Comparison of ENCODE assay signal across 8 mouse cellular contexts in genomic region chr2:132240457-132240856, GRCm38 (mm10). TPM values are rescaled to one million over a fixed set of nuclear protein-coding genes. Genes with fewer than 3 reads are reported as not detected.
DNase-seq lines count a peak whose midpoint lies in the region; ATAC-seq and TF ChIP-seq lines count a peak whose summit lies in the region.
"Not testable (repeated sequence)": the region's sequence is repeated elsewhere in the genome, so short reads cannot be mapped to it uniquely, and the experiment has no call there.

No protein-coding gene starts in this region.

- DNase-seq in MN1 (ENCODE audit: low spot score): peak; percentile 46
- peak; percentile 50 for DNase-seq in cerebellum, adult 11 months
- DNase-seq in heart, postnatal 36 days: peak; percentile 49 to 70
- peak; percentile 47 to 76 for DNase-seq in layer of hippocampus, adult 2 months (ENCODE audit: low spot score in 2 of 2)
- peak; percentile 67 for DNase-seq in liver, postnatal 0 days
- peak; percentile 45 for DNase-seq in thymus, postnatal 14 days

- not testable (repeated sequence) for H3K27ac ChIP-seq in forebrain, embryonic 13.5 days; layer of hippocampus, adult 2 months; liver, postnatal 0 days (ENCODE audit: low read depth); neural tube, embryonic 14.5 days (ENCODE audit: low read depth, low read length)

- H3K27me3 ChIP-seq in forebrain, embryonic 13.5 days; liver, postnatal 0 days (ENCODE audit: insufficient read depth, low read length); neural tube, embryonic 14.5 days (ENCODE audit: control insufficient read depth, insufficient read depth, low read length): not testable (repeated sequence)

- H3K4me1 ChIP-seq in forebrain, embryonic 13.5 days; liver, postnatal 0 days (ENCODE audit: insufficient read depth); neural tube, embryonic 14.5 days (ENCODE audit: control insufficient read depth, insufficient read depth, low read length): not testable (repeated sequence)

- not testable (repeated sequence) for H3K9me3 ChIP-seq in forebrain, embryonic 13.5 days (replicated peaks); liver, postnatal 0 days (ENCODE audit: low read length); neural tube, embryonic 14.5 days (ENCODE audit: control insufficient read depth, low read length)

- not testable (repeated sequence) for H3K4me3 ChIP-seq in forebrain, embryonic 13.5 days; layer of hippocampus, adult 2 months; liver, postnatal 0 days (ENCODE audit: low read depth, low read length); neural tube, embryonic 14.5 days (ENCODE audit: low read depth, low read length)

- TF ChIP-seq EP300 in liver, postnatal 0 days (IDR thresholded peaks at IDR 0.05; ENCODE audit: low read depth): not testable (repeated sequence)

- H3K9ac ChIP-seq in forebrain, embryonic 13.5 days; liver, postnatal 0 days (replicated peaks); neural tube, embryonic 14.5 days (replicated peaks; ENCODE audit: low read depth, low read length): not testable (repeated sequence)

- intact Hi-C loops in heart, postnatal 36 days (cut with DNase I): loop anchor here (2.0 to 5.0 kb wide), 2 partner anchors 128 to 420 kb away; no protein-coding TSS in a partner anchor

- 0 out of 2 replicates have a peak, but pooled peaks have one; percentile 36 for ATAC-seq in forebrain, embryonic 13.5 days
- not testable (repeated sequence) for ATAC-seq in liver, postnatal 0 days
- ATAC-seq in neural tube, embryonic 14.5 days (ENCODE audit: low read depth): peak; percentile 17; the same call in 1 of the 2 replicates

- WGBS in forebrain, embryonic 13.5 days: 31% methylated on average over 10 of the region's 10 CpGs
- 33% methylated on average over 8 of the region's 10 CpGs for WGBS in liver, postnatal 0 days (ENCODE audit: insufficient replicate concordance)
- 39% methylated on average over 8 of the region's 10 CpGs for WGBS in neural tube, embryonic 14.5 days

- H3K36me3 ChIP-seq in forebrain, embryonic 13.5 days (ENCODE audit: poor library complexity, severe bottlenecking): peaks cover 18% of the 10 kb centered on the region; the same call in 1 of the 2 replicates
- peaks cover 28% of the 10 kb centered on the region for H3K36me3 ChIP-seq in liver, postnatal 0 days (replicated peaks; ENCODE audit: insufficient read depth, low read length)
- H3K36me3 ChIP-seq in neural tube, embryonic 14.5 days (ENCODE audit: control insufficient read depth, insufficient read depth, low read length): not testable (repeated sequence)

- peak; percentile 74 for TF ChIP-seq CTCF in layer of hippocampus, adult 2 months (conservative IDR thresholded peaks at IDR 0.05)
- peak; percentile 70 for TF ChIP-seq CTCF in liver, postnatal 0 days (IDR thresholded peaks at IDR 0.05; ENCODE audit: low read depth)

- not testable (repeated sequence) for H3K4me2 ChIP-seq in forebrain, embryonic 13.5 days; liver, postnatal 0 days (ENCODE audit: low read depth, low read length); neural tube, embryonic 14.5 days (ENCODE audit: low read depth, low read length)

RNA-seq across cellular contexts. Expression of gene Tmem230, which starts 7.2 kb away (rescaled TPM):
- 48.4 and 48.9 TPM in 2 replicates for polyA plus RNA-seq in forebrain, embryonic 13.5 days (2015; fragmentation: Nextera tagmentation; extraction: Ambion mirVana)
- 10 to 100 TPM; 23.6 to 26.1 TPM for total RNA-seq in heart, postnatal 36 days (2021)
- total RNA-seq in layer of hippocampus, adult 2 months (2021): 10 to 100 TPM; 30.3 to 32.9 TPM
- 19.1 and 20.9 TPM in 2 replicates for polyA plus RNA-seq in liver, postnatal 0 days (2015; fragmentation: Nextera tagmentation; extraction: Ambion mirVana)
- polyA plus RNA-seq in neural tube, embryonic 14.5 days (2014; fragmentation: Nextera tagmentation; extraction: Ambion mirVana): 44.8 and 49.8 TPM in 2 replicates

RNA-seq across cellular contexts. Expression of gene Pcna, which starts 12.7 kb away (rescaled TPM):
- 322 and 326 TPM in 2 replicates for polyA plus RNA-seq in forebrain, embryonic 13.5 days (2015; fragmentation: Nextera tagmentation; extraction: Ambion mirVana)
- 10 to 100 TPM; 35.1 to 43.6 TPM for total RNA-seq in heart, postnatal 36 days (2021)
- 10 to 100 TPM; 47.2 to 51.9 TPM for total RNA-seq in layer of hippocampus, adult 2 months (2021)
- polyA plus RNA-seq in liver, postnatal 0 days (2015; fragmentation: Nextera tagmentation; extraction: Ambion mirVana): 148 and 158 TPM in 2 replicates
- polyA plus RNA-seq in neural tube, embryonic 14.5 days (2014; fragmentation: Nextera tagmentation; extraction: Ambion mirVana): 101 and 102 TPM in 2 replicates

RNA-seq across cellular contexts. Expression of gene Cds2, which starts 22.5 kb away (rescaled TPM):
- 19.2 and 21.7 TPM in 2 replicates for polyA plus RNA-seq in forebrain, embryonic 13.5 days (2015; fragmentation: Nextera tagmentation; extraction: Ambion mirVana)
- total RNA-seq in heart, postnatal 36 days (2021): 10 to 100 TPM; 80.8 to 84.3 TPM
- 100 to 1,000 TPM; 257 to 258 TPM for total RNA-seq in layer of hippocampus, adult 2 months (2021)
- 7.9 and 10.5 TPM in 2 replicates for polyA plus RNA-seq in liver, postnatal 0 days (2015; fragmentation: Nextera tagmentation; extraction: Ambion mirVana)
- 35.5 and 52.8 TPM in 2 replicates for polyA plus RNA-seq in neural tube, embryonic 14.5 days (2014; fragmentation: Nextera tagmentation; extraction: Ambion mirVana)
